Mouse (Mus musculus): Measurements from ENCODE around the gene Tbc1d9b.

The Tbc1d9b gene

GRCm38 (mm10) chr11:50211322-50212059 lies 80.3 kb downstream of the Tbc1d9b start:
- DNase-seq: no peak

- DNase-seq: no peak
Observed at GRCm38 (mm10) chr11:50212060-50212739, 81.0 kb downstream of the Tbc1d9b start.

- DNase-seq: peak; percentile 97
Observed at GRCm38 (mm10) chr11:50212848-50213758, 81.9 kb downstream of the Tbc1d9b start.

GRCm38 (mm10) chr11:50214631-50215030 lies 83.4 kb downstream of the Tbc1d9b start:
- no peak for DNase-seq

GRCm38 (mm10) chr11:50215633-50216032 lies 84.4 kb downstream of the Tbc1d9b start:
- DNase-seq: no peak

- DNase-seq: no peak
Observed at GRCm38 (mm10) chr11:50216724-50217366, 85.6 kb downstream of the Tbc1d9b start.

- DNase-seq: peak; percentile 61
Observed at GRCm38 (mm10) chr11:50217811-50218210, 86.6 kb downstream of the Tbc1d9b start.

GRCm38 (mm10) chr11:50219833-50220232 lies 88.6 kb downstream of the Tbc1d9b start:
- DNase-seq: no peak

Data from kidney, adult 9 months (tissue).